Mouse (Mus musculus) heart, adult 18-20 months (tissue): ENCODE results near the gene Baz2a. TPM values are rescaled to one million over a fixed set of nuclear protein-coding genes. Genes with fewer than 3 reads are reported as not detected.
"Not testable (repeated sequence)": the region's sequence is repeated elsewhere in the genome, so short reads cannot be mapped to it uniquely, and the experiment has no call there.

Experiments used
- DNase-seq, 2 experiments: peaks; one replicate each; pipeline ENCODE4 v3.0.0; 2021 to 2022; ENCODE audit warnings: mixed read lengths in 1 of 2
- total RNA-seq, 2 experiments: library from RNA; stranded (reverse); gene quantifications; 2 replicates each; pipeline ENCODE4 v1.2.3; 2021

The Baz2a gene
- total RNA-seq, 2 experiments from 2014 or later = 19.0 to 20.3 TPM

DNA sequence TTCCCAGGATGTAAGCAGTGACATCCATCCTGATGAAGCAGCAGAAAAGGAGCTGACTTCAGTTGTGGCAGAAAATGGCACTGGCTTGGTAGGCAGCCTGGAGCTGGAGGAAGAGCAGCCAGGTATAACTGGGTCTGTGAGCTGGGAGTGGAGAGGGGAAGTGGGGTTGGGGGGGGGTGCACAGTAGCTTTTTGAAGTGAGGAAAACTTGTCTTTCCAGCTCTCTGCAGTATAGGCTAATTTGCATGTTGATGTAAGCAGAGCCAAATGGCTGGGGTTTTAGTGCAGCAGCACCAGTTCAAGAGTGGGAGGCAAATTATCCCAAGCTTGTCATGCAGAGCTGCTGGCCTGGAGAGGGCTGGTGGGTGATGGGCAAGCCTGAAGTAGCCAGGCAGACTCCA, 19.9 kb downstream of the Baz2a start:
- no peak for DNase-seq

DNA sequence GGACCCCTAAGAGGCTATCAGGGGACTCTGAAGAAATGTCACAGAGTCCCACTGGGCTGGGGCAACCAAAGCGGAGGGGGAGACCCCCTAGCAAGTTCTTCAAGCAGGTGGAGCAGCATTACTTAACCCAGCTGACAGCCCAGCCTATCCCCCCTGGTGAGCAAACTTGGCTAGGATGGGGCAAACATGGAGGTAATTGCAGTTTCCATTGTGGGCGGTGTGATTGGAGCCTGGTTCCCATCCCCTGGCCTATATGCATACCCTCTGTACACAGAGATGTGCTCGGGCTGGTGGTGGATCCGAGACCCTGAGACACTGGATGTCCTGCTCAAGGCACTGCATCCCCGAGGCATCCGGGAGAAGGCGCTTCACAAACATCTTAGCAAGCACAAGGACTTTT, 32.5 kb downstream of the Baz2a start:
- no peak for DNase-seq

- DNase-seq = no peak
These were observed 33.5 kb downstream of the Baz2a start for GRCm38 (mm10) chr10:128124831-128125230.

GRCm38 (mm10) chr10:128125951-128126350, 34.6 kb downstream of the Baz2a start:
- no peak for DNase-seq

DNA sequence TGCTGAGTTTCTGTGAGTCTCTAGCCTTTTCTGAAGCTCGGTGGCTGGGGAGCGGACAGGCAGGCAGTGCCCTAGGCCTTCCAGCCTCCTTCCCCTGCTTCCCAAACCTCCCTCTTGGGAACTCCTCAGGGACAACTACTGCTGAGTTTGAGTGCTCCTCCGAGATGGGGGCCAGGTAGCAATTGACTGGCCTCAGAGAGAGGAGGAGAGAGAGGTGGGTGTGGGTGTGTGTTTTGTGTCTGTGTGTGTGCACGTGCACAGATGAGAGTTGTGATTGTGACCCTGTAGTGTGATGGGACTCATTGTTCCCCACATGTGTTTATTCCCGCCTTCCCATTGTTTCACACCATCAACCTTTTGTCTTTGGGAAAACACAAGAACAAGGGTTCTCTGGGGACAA, 36.1 kb downstream of the Baz2a start:
- no peak for DNase-seq

DNA sequence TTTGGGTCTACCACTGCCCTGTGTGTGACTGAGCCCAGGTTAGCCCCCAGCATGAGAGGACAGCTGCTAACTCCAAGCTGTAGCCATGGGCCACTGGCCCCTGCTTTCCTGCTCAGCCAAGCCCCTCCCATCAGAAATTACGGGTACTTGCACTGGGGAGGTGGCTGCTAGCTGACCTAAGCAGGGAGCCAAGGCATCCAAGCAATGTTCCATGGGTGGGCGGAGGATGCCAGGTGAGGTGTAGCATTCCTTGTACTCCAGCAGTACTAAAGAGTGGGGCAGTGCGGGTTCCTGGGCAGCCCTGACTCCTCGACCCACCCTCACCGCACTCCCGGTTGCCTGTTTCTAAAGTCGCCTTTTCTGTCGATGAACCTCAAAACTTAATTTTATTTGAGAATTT, 36.8 kb downstream of the Baz2a start:
- no peak for DNase-seq

DNA sequence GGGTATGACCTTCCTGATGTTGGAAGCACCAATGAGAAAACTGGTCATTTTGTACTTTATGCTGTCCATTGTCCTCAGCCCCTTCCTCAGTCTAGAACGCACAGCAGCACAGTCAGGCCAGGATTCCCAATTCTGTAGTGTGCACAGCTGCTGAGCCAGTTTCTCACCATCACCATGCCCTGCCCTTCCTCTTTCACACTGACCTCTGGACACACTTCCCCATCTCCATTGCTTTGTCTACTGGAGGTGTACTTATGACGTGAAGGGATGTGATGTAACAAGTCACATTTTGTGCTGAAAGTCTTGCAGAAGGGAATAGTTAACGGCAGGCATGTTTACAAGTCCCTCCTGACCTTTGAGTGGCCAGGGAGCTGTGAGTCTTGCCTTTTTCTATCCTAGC, 39.9 kb downstream of the Baz2a start:
- DNase-seq = no peak

DNA sequence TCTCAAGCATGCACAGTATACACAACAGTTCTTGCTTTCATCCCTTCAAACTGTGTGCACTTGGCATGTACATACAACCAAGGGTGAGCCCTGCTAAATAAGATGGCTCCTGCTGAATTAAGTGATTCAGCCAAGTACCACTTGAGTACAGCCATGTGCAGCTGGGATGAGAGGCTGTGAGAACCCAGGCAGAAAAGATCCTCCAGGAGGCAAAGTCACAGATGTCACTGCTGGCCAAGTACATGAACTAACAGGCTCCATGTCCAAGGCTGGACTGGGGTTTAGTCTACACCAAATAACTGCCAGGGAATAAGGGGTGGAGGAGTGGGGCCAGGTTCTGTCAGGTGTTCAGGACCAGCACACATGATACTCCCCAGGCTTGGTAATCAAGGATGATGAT, 40.4 kb downstream of the Baz2a start:
- no peak for DNase-seq

- DNase-seq = no peak
These were observed 42.4 kb downstream of the Baz2a start for GRCm38 (mm10) chr10:128133650-128134332.

- no peak for DNase-seq
These were observed 44.0 kb downstream of the Baz2a start for GRCm38 (mm10) chr10:128135374-128135773.

DNA sequence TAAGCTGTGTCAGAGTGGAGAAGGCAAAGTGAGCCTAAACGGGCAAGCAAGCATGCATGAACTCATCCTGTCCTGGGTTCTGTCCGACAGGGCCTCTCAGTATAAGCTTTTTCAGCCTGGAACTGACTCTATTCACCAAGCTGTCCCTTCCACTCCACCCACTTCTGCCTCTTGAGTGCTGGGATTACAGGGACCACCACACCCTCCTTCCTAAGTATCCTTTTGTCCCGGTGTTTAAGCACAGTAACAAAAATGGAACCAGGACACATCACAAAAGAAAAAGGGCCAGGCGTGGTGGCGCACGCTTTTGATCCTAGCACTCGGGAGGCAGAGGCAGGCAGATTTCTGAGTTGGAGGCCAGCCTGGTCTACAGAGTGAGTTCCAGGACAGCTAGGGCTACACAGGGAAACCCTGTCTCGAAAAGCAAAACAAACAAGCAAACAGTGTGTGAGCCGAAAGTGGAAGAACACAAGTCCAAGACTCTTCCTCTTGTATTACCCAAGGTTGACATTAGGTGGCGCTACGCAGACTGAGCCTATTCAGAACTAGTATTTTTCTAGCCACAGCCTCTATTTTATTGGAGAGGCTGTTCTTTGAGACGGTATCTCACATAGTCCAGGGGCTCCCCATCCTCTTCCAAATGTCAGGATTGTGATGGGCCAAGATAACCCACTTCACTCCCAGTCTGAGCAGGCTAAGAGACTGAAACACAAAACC, 49.0 kb downstream of the Baz2a start:
- peak; percentile 46 to 79 for DNase-seq

GRCm38 (mm10) chr10:128142165-128142564, 50.8 kb downstream of the Baz2a start:
- DNase-seq = no peak

- no peak for DNase-seq
These were observed 52.3 kb downstream of the Baz2a start for GRCm38 (mm10) chr10:128143659-128144058.

GRCm38 (mm10) chr10:128144961-128145360, 53.6 kb downstream of the Baz2a start:
- peak; percentile 38 to 57 for DNase-seq

- peak; percentile 27 to 45 for DNase-seq
These were observed 57.5 kb downstream of the Baz2a start for GRCm38 (mm10) chr10:128148789-128149365.

- peak; percentile 91 to 98 for DNase-seq
These were observed 58.2 kb downstream of the Baz2a start for GRCm38 (mm10) chr10:128149592-128149991.

DNA sequence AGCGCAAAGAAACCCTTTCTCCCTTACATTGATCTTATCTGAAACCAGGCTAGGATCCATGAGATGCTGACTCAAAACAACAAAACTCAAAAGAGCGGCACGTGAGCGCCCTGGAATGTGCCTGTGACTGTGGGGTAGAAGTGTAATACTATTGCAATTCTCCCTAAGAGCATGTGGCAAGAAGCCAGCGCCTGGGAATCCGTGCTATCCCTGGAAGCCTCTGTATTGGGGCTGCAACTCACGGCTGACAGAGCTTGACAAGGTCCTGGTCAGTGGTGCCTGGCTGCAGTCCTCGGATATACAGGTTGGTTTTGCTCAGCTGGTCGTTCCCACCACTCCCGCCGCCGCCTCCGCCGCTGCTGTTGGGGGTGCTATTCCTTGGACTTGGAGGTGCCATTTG, 59.6 kb downstream of the Baz2a start:
- peak; percentile 76 to 78 for DNase-seq

DNA sequence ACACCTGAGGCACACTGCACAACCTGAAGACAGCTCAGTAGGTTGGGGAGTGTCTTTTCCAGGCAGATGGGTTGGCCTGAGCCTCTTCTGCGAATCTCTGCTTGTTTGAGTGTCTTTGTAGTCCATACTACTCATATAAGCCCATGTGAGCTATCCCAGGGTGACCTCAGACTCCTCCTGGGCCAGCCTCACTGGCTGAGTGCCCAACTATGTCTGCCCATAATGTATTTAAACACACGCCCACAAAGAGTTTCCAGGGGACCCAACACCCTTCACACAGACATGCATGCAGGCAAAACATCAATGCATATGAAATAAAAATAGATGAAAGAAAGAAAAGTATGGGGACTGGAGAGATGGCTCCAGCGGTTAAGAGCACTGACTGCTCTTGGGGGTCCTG, 62.6 kb downstream of the Baz2a start:
- no peak for DNase-seq

- not testable (repeated sequence) for DNase-seq
These were observed 74.3 kb downstream of the Baz2a start for GRCm38 (mm10) chr10:128165726-128166125.

GRCm38 (mm10) chr10:128167091-128167490, 75.7 kb downstream of the Baz2a start:
- no peak for DNase-seq

- DNase-seq = not testable (repeated sequence)
These were observed 80.0 kb downstream of the Baz2a start for GRCm38 (mm10) chr10:128171348-128171747.

- DNase-seq = no peak
These were observed 83.9 kb downstream of the Baz2a start for GRCm38 (mm10) chr10:128175302-128175701.

- DNase-seq = peak; percentile 85 to 86
These were observed 84.8 kb downstream of the Baz2a start for GRCm38 (mm10) chr10:128175996-128176755.
